Mouse (Mus musculus): ENCODE measurements around the gene Stxbp1. TPM values are rescaled to one million over a fixed set of nuclear protein-coding genes. Genes with fewer than 3 reads are reported as not detected.
A peak's percentile ranks its signal among the peaks of the same experiment; 100 is the strongest.

Stxbp1 gene
- polyA plus RNA-seq, 1 experiment = 22.0 TPM

DNA sequence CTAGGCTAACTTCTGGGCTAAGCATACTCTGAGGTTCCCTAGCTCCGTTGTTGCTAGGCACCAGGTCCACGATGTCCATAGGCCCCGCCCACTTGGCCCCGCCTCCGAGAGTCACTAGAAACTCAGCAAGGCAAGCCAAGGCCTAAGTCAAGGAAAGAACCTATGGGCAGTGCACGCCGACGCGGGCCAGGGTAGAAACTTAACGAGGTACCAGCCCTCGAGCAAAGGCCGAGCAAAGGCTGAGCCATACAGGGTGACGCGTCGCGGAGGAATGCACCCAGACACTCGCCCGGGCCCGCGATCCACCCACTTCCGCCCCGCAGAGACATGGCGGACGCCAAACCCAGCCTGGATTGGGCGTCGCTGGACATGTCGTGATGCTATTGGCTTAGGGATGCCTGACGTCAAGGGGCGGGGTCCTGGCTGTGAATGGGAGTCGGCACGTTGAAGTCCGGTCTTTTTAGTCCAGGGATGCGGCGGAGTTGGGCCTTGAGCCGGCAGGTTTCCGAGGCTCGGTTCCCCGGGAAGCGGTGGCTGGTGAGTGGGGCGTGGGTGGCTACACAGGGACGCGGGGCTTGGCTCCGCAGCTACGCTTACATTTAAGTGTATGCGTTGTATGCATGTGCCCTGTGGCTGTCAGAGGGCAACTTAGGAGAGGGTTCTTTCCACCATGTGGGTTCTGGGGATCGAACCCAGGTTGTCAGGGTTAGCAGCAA, 71.5 kb downstream of the Stxbp1 start, which contains the start of the genes Ttc16 and Ptrh1:
TSS of gene Ttc16 (minus strand) at position 275 of the 716 bp plus-strand sequence.
TSS of gene Ptrh1 (plus strand) at position 428 of the 716 bp plus-strand sequence.
- peak; percentile 55 for TF ChIP-seq POLR2A (IDR thresholded peaks at IDR 0.05; ENCODE audit: insufficient read depth, low read length)
- no peak for TF ChIP-seq EP300 (IDR thresholded peaks at IDR 0.05; ENCODE audit: insufficient read depth, low read depth, low read length)
- no peak for TF ChIP-seq CTCF (IDR thresholded peaks at IDR 0.05; ENCODE audit: low read depth, low read length)
- H3K27ac ChIP-seq (ENCODE audit: insufficient read depth, low read length) = no peak within 1 kb of the TSS
- H3K9me3 ChIP-seq (replicated peaks; ENCODE audit: control insufficient read depth, insufficient read depth, low read length, poor library complexity, severe bottlenecking) = no peaks in the 10 kb centered on the region
- H3K4me1 ChIP-seq (ENCODE audit: control insufficient read depth, insufficient read depth, low read length) = no peaks in the 10 kb centered on the region
- no peaks in the 10 kb centered on the region for H3K36me3 ChIP-seq (ENCODE audit: control insufficient read depth, insufficient read depth, low read length, poor library complexity, severe bottlenecking)
- no peaks in the 10 kb centered on the region for H3K27me3 ChIP-seq (ENCODE audit: control insufficient read depth, insufficient read depth, low read length, poor library complexity, severe bottlenecking)
- H3K4me3 ChIP-seq (ENCODE audit: low read depth, low read length) = peak within 1 kb of the TSS; percentile 90
- H3K9ac ChIP-seq (ENCODE audit: low read depth, poor library complexity, severe bottlenecking) = peak within 1 kb of the TSS; percentile 0; the same call in 1 of the 2 replicates

DNA sequence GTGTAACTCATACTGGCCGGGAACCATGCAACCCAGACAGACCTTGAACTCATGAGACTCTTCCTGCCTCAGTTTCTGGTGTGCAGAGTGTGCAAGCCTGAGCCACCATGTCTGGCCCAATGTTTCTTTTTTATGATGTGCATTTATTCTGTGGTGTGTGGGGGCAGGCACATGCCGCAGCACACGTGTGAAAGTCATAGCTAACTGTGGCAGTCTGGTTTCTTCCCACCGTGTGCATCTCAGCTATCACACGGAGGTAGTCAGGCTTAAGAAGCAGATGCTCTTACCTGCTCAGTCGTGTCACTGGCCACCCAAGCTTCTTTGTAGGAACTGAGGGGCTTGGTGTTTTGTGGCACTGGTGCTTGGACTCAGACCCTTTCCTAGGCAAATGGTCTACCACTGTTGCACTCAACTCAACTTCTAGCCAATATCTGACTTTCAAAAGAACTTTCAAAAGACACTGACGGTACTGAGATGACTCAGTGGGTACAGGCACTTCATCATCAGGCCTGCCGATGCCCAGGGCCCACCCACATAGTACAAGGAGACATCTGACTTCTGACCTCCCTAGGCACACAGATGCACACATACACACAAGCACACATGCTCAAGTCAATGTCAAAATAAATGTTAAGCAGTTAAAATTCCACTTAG, 74.3 kb downstream of the Stxbp1 start:
- no peaks in the 10 kb centered on the region for H3K9me3 ChIP-seq (replicated peaks; ENCODE audit: control insufficient read depth, insufficient read depth, low read length, poor library complexity, severe bottlenecking)
- H3K36me3 ChIP-seq (ENCODE audit: control insufficient read depth, insufficient read depth, low read length, poor library complexity, severe bottlenecking) = no peaks in the 10 kb centered on the region
- H3K27ac ChIP-seq (ENCODE audit: insufficient read depth, low read length) = no peak overlapping the region
- TF ChIP-seq EP300 (IDR thresholded peaks at IDR 0.05; ENCODE audit: insufficient read depth, low read depth, low read length) (no peak), CTCF (IDR thresholded peaks at IDR 0.05; ENCODE audit: low read depth, low read length) (no peak), POLR2A (IDR thresholded peaks at IDR 0.05; ENCODE audit: insufficient read depth, low read length) (no peak)
- no peak overlapping the region for H3K4me3 ChIP-seq (ENCODE audit: low read depth, low read length)
- H3K27me3 ChIP-seq (ENCODE audit: control insufficient read depth, insufficient read depth, low read length, poor library complexity, severe bottlenecking) = no peaks in the 10 kb centered on the region
- no peaks in the 10 kb centered on the region for H3K4me1 ChIP-seq (ENCODE audit: control insufficient read depth, insufficient read depth, low read length)
- H3K9ac ChIP-seq (ENCODE audit: low read depth, poor library complexity, severe bottlenecking) = no peak overlapping the region

GRCm38 (mm10) chr2:32771886-32772285, 75.2 kb downstream of the Stxbp1 start:
- no peak overlapping the region for H3K9ac ChIP-seq (ENCODE audit: low read depth, poor library complexity, severe bottlenecking)
- H3K9me3 ChIP-seq (replicated peaks; ENCODE audit: control insufficient read depth, insufficient read depth, low read length, poor library complexity, severe bottlenecking) = no peaks in the 10 kb centered on the region
- H3K36me3 ChIP-seq (ENCODE audit: control insufficient read depth, insufficient read depth, low read length, poor library complexity, severe bottlenecking) = no peaks in the 10 kb centered on the region
- H3K27ac ChIP-seq (ENCODE audit: insufficient read depth, low read length) = no peak overlapping the region
- no peaks in the 10 kb centered on the region for H3K27me3 ChIP-seq (ENCODE audit: control insufficient read depth, insufficient read depth, low read length, poor library complexity, severe bottlenecking)
- no peak overlapping the region for H3K4me3 ChIP-seq (ENCODE audit: low read depth, low read length)
- no peaks in the 10 kb centered on the region for H3K4me1 ChIP-seq (ENCODE audit: control insufficient read depth, insufficient read depth, low read length)
- TF ChIP-seq CTCF (IDR thresholded peaks at IDR 0.05; ENCODE audit: low read depth, low read length) (peak; percentile 32), POLR2A (IDR thresholded peaks at IDR 0.05; ENCODE audit: insufficient read depth, low read length) (no peak), EP300 (IDR thresholded peaks at IDR 0.05; ENCODE audit: insufficient read depth, low read depth, low read length) (no peak)

- no peak overlapping the region for H3K27ac ChIP-seq (ENCODE audit: insufficient read depth, low read length)
- H3K9ac ChIP-seq (ENCODE audit: low read depth, poor library complexity, severe bottlenecking) = no peak overlapping the region
- H3K27me3 ChIP-seq (ENCODE audit: control insufficient read depth, insufficient read depth, low read length, poor library complexity, severe bottlenecking) = no peaks in the 10 kb centered on the region
- no peak for TF ChIP-seq POLR2A (IDR thresholded peaks at IDR 0.05; ENCODE audit: insufficient read depth, low read length)
- no peak for TF ChIP-seq EP300 (IDR thresholded peaks at IDR 0.05; ENCODE audit: insufficient read depth, low read depth, low read length)
- no peak for TF ChIP-seq CTCF (IDR thresholded peaks at IDR 0.05; ENCODE audit: low read depth, low read length)
- H3K4me1 ChIP-seq (ENCODE audit: control insufficient read depth, insufficient read depth, low read length) = no peaks in the 10 kb centered on the region
- H3K36me3 ChIP-seq (ENCODE audit: control insufficient read depth, insufficient read depth, low read length, poor library complexity, severe bottlenecking) = no peaks in the 10 kb centered on the region
- H3K4me3 ChIP-seq (ENCODE audit: low read depth, low read length) = no peak overlapping the region
- H3K9me3 ChIP-seq (replicated peaks; ENCODE audit: control insufficient read depth, insufficient read depth, low read length, poor library complexity, severe bottlenecking) = no peaks in the 10 kb centered on the region
These were observed 77.5 kb downstream of the Stxbp1 start for GRCm38 (mm10) chr2:32769327-32770085.

GRCm38 (mm10) chr2:32768661-32769285, 78.3 kb downstream of the Stxbp1 start:
- Histone ChIP-seq H3K36me3 (ENCODE audit: control insufficient read depth, insufficient read depth, low read length, poor library complexity, severe bottlenecking) (no peaks in the 10 kb centered on the region), H3K27me3 (ENCODE audit: control insufficient read depth, insufficient read depth, low read length, poor library complexity, severe bottlenecking) (no peaks in the 10 kb centered on the region), H3K9me3 (replicated peaks; ENCODE audit: control insufficient read depth, insufficient read depth, low read length, poor library complexity, severe bottlenecking) (no peaks in the 10 kb centered on the region), H3K4me3 (ENCODE audit: low read depth, low read length) (peak overlapping the region; percentile 15; the same call in 1 of the 2 replicates), H3K27ac (ENCODE audit: insufficient read depth, low read length) (no peak overlapping the region), H3K4me1 (ENCODE audit: control insufficient read depth, insufficient read depth, low read length) (no peaks in the 10 kb centered on the region), H3K9ac (ENCODE audit: low read depth, poor library complexity, severe bottlenecking) (no peak overlapping the region)
- TF ChIP-seq POLR2A (IDR thresholded peaks at IDR 0.05; ENCODE audit: insufficient read depth, low read length) (peak; percentile 46), CTCF (IDR thresholded peaks at IDR 0.05; ENCODE audit: low read depth, low read length) (no peak), EP300 (IDR thresholded peaks at IDR 0.05; ENCODE audit: insufficient read depth, low read depth, low read length) (no peak)

All from ES-Bruce4 (cell line).